Mouse (Mus musculus): ENCODE measurements around the gene 5430419D17Rik.

5430419D17Rik gene

GRCm38 (mm10) chr7:131314493-131314892 is 140.3 kb downstream of the 5430419D17Rik start:
- DNase-seq (ENCODE audit: low read depth, low spot score): no peak

GRCm38 (mm10) chr7:131317587-131317986 is 143.4 kb downstream of the 5430419D17Rik start:
- DNase-seq (ENCODE audit: low read depth, low spot score): no peak

- peak; percentile 16 for DNase-seq (ENCODE audit: low read depth, low spot score)
These were observed 144.1 kb downstream of the 5430419D17Rik start for GRCm38 (mm10) chr7:131318340-131318739.

- no peak for DNase-seq (ENCODE audit: low read depth, low spot score)
These were observed 148.0 kb downstream of the 5430419D17Rik start, which contains the start of gene Cuzd1 for GRCm38 (mm10) chr7:131322192-131322591. Gene Cuzd1, minus strand, starts transcription at chr7:131322292.

GRCm38 (mm10) chr7:131327054-131327453 is 152.9 kb downstream of the 5430419D17Rik start:
- no peak for DNase-seq (ENCODE audit: low read depth, low spot score)

- DNase-seq (ENCODE audit: low read depth, low spot score): no peak
These were observed 155.2 kb downstream of the 5430419D17Rik start, which contains the start of gene Fam24b for GRCm38 (mm10) chr7:131329416-131329815. Gene Fam24b, minus strand, starts transcription at chr7:131329516.

- DNase-seq (ENCODE audit: low read depth, low spot score): no peak
These were observed 157.5 kb downstream of the 5430419D17Rik start for GRCm38 (mm10) chr7:131331688-131332087.

GRCm38 (mm10) chr7:131333564-131333963 is 159.4 kb downstream of the 5430419D17Rik start, which contains the start of gene Fam24a:
Gene Fam24a, plus strand, starts transcription at chr7:131333864.
- no peak for DNase-seq (ENCODE audit: low read depth, low spot score)

GRCm38 (mm10) chr7:131337502-131338068 is 163.4 kb downstream of the 5430419D17Rik start:
- no peak for DNase-seq (ENCODE audit: low read depth, low spot score)

- no peak for DNase-seq (ENCODE audit: low read depth, low spot score)
These were observed 171.8 kb downstream of the 5430419D17Rik start for GRCm38 (mm10) chr7:131345856-131346541.
